Mouse (Mus musculus): Measurements from ENCODE around the gene Klhl29.

GRCm38 (mm10) chr12:5099572-5099971 is 275.9 kb downstream of the Klhl29 start:
- TF ChIP-seq CTCF (IDR thresholded peaks at IDR 0.05; ENCODE audit: control insufficient read depth, insufficient read depth, low read length) = no peak
- TF ChIP-seq POLR2A (IDR thresholded peaks at IDR 0.05; ENCODE audit: borderline replicate concordance, control insufficient read depth, low read depth, low read length) = no peak

Data from bone marrow, adult 2 months (tissue).